Mouse (Mus musculus) kidney, adult 9 months (tissue): ENCODE results near the gene Gm10024.
"Not testable (repeated sequence)": the region's sequence is repeated elsewhere in the genome, so short reads cannot be mapped to it uniquely, and the experiment has no call there.

Source experiments
- DNase-seq: peaks from one replicate; pipeline ENCODE4 v3.0.0; 2022

The Gm10024 gene

DNA sequence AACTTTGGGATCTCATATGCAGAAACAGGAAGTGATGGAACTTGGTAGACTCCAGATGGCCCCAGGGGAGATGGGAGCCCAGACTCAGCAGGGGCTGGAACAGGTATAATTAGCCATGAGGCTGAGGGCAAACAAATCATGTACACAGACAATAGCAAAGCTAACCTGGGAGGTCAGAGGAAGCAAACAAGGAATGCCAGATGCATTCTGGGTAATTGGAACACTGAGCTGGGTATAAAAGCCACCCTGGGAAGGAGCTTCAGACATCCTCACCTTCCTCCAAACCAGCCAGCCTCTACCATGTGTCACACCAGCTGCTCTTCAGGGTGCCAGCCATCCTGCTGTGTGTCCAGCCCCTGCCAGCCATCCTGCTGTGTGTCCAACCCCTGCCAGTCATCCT, at the start of gene Gm10024:
Gene Gm10024, plus strand, starts transcription at position 301 of the 400 bp plus-strand sequence.
- not testable (repeated sequence) for DNase-seq

DNA sequence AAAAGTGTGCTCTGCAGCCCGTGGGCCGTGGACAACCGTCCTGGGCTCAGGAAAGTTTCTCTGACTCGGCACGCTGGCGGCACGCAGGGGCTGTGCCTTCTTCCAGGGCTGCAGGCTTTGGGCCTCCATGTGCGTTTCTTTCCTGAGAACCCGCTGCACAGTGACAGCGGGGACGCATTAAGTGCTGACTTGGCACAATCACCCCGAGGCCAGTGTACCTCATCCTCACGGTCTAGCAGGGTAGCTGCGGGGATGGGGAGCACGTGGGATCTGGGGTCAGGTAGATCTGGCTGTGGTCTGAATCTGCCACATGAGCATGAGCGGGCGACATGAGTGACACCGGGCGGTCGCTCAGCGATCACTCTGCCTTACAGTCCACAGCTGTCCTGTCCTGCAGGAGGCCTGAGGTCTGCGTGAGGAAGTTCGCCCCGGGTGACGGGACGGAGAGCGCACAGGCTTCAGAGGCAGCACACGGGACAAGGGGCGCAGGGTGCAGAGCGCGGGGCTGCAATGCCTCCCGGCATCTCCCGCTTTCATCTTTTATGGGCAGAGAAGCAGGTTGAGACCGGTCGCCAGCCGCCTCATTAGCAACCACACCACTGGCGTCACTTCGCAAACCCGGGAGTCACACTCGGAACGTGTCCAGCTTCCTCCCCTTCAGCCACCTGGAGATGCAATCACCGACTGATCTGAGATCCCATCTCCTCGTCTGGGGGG, 47.1 kb upstream of the Gm10024 start:
- no peak for DNase-seq

DNA sequence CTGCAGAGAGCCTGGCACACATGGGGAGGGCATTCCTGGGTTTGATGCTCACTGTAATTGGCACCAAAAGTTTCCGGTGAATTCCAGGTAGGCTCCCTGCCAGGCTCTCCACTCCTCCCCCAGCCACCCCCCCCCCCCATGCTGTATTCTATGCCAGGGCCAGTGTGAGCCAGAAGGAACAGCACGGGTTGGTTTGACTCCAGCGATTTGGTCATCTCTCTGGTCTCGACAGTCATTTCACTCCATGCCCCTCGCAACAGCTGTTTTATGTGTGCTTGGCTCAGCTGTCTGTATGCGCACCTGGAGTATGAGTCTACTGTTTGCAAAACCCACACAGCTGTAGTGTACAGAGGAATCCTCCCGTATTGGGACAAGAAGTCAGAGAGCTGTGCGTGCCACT, 44.9 kb upstream of the Gm10024 start:
- DNase-seq: no peak

DNA sequence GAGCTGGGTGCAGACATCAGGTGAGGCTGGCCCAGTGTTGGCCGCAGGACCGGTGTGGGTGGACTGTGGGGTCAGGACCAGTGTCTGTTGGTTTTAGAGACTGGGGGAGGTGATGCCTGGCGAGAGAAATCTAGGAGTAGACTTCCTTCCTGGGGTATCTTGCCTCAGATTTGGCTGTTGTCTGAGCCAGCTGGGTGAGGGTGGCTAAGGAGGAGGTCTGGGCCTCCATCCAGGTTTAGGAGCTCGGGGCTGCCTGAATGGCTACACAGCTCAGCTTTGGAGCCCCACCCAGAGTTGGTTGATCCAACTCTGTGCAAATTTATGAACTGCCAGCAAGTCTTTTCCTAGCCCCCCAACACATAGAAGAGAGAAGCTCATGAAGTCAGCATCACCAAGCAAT, 43.9 kb upstream of the Gm10024 start:
- DNase-seq: no peak

DNA sequence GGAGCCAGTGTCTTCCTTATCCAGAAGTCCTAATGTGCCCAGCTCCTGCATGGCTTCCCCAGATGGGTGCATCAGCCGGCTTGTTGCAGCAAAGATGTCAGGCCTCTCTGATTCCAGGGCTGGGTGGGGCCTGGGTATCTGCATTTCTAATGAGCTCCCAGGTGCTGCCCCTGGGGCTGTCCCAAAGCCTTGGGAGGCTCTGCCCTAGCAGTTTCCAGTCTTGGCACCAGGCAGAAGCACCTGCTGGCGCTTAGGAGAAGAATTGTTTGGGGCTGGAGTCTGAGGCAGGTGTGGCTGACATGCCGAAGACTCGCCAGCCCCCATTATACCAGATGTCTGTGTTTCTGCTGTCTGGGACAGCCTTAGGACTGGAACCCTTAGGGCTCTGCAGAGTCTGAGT, 40.5 kb upstream of the Gm10024 start:
- DNase-seq: no peak

DNA sequence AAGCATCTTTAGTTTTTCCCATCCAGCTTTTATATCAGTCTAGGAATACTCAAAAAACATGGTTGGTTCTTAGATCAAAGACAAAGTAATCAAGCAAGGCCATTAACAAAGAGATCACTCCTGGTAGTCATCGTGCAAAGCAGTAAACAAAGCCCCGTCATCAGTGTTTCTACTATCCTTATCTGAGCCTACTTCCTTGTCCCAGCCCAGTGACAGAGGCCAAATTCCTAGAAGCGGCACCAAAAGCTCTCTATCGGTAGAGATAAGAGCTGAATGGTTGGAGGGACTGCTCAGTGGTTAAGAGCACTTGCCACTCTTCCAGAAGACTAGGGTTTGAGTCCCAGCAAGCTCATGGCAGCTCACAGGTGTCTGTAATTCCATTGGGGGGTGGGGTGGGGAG, 39.7 kb upstream of the Gm10024 start:
- DNase-seq: no peak

DNA sequence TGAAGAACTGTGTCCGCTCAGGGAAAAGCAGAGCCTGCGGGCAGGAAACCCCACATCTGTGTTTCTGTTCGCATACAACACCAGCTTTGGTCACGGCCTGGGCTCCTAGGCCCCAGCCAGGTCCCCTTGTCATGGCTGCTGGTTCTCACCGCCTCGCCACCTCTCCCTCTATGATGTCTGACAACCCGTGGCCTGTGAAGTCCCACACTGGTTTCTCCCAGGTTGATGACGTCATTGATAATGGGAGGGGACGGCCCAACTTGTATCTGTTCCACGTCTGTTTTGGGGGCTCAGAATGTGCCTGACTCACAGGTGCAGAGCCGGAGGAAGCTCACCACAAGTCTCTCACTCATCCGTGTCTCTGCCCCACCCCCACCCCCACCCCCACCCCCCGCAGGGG, 37.5 kb upstream of the Gm10024 start:
- no peak for DNase-seq

DNA sequence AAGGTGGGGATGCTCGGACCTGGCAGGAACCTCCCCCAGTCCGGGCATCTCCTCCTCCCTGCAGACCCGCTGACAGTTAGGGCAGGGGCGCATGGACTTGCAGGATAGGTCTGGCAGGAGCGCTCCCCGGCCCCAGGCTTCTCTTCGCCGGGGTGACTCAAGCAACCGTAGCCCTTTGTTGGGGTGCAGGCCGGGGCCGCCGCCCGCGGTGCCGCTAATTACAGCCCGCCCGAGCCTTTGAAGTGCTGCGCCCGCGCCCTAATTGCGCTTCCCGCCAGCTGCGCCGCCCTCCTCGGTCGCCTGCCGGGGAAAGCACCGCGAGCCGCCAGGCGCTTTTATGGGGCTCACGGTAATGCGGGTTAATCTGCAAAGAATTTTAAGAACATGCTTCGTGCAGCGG, 33.7 kb upstream of the Gm10024 start:
- DNase-seq: no peak

DNA sequence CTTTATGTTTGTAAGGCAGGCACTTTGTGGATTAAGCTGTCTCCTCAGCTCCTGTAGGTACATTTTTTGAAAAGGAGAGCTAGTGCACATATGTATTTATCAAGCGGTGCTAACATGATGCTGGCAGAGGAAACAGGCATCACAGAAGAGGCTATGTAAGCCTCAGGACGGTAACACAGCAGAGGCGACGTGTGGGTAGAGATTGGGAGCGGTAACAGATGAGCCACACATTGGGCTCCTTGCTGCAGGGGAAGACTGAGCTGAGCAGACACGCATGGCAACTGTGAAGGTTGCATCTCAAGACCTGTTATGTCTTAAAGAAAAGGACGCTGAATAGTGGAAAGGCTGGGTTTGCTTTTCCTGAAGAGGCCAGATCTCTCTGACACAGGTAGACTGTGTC, 28.3 kb upstream of the Gm10024 start:
- DNase-seq: no peak

DNA sequence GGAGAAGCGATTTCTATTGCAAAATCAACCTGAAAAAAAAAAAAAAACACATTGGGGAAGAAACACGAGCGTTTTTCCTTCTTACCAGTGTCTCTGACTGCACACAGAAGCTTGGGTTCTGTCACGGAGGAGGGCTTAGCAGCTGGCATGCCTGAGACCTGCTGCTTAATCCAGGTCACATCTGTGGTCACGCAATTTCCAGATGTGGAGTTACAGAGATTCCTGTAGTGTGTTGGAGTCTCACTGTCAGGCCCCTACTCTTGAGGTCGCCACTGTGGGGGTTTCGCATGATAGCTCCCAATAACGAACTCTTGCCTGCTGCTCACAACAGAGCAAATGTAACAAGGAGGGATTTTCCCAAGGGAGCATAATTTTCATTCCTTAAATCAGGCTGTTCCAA, 27.1 kb upstream of the Gm10024 start:
- DNase-seq: no peak

DNA sequence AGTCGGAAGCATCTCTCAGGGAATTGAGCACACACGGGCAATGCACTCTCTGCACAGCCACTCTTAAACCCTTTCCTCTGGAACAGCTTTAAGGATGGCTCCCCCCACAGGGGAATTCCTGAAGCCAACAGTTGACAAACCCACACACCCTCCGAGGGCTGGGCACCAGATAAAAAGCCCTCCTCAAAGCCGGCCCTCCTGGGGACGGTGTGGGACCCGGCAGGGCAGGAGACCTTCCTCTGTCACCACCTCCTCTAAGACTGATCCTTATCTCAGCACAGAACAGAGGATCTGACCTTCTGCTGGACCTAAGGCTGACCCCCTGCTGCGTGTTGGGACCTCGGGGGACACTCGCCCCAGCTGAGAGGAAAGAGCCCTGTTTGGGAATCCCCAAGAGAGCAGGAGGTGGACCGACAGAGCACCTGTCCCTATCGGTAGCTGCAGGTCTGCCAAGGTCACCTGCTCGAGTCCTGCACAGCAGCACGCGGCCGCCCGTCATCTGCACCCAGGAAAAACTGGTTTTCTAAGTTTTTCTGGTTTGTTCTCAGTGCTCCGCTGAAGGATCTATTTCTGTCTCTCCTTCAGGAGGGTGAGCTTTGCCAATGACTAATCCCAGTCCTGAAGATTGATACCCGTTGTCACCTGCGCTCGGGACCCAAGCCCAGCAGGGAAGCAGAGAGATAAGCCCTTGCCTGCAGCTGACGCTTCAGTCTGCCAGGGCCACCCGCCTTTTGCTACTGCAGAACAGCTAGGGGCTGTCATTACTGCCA, 25.2 kb upstream of the Gm10024 start, which contains the start of gene Tspear:
Gene Tspear, plus strand, starts transcription at position 675 of the 770 bp plus-strand sequence.
- no peak for DNase-seq

DNA sequence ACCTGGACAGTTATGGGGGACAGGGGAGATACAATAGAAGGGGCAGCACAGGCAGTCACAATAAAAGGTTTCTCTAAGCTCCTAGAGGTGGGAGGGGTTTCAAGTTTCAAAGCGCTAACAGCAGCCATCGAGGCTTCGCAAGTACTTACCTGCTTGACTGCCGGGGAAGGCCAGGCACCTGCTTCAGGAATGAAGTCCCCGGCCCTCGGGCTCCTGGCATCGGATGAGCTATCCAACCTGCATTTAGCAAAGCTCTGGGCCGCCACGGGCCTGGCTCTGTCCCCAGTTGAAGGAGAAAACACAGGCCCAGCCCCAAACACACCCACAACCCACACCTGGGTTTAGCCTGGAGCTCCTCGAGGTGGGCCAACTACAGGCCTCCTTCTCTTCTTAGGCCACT, 24.2 kb upstream of the Gm10024 start:
- no peak for DNase-seq

DNA sequence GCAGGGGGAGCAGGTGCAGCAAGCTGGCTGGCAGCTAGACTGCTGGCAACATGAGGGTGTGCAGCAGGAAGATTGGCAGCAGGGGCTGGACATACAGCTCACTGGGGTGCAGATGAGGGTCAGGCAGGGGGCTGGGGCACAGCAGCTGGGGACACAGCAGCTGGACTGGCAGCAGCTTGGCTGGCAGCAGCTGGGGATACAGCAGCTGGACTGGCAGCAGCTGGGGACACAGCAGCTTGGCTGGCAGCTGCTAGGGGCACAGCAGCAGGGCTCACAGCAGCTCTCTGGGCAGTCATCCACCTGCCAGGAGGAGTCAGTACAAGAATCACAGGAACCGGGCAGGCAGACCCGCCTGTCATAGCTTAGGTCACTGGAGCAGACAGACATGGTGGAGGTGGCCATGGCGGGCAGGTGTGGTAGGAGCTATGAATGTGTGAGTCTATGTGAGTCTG, 20.9 kb upstream of the Gm10024 start, which contains the start of gene Gm19402:
Gene Gm19402, minus strand, starts transcription at position 402 of the 452 bp plus-strand sequence.
- DNase-seq: not testable (repeated sequence)

DNA sequence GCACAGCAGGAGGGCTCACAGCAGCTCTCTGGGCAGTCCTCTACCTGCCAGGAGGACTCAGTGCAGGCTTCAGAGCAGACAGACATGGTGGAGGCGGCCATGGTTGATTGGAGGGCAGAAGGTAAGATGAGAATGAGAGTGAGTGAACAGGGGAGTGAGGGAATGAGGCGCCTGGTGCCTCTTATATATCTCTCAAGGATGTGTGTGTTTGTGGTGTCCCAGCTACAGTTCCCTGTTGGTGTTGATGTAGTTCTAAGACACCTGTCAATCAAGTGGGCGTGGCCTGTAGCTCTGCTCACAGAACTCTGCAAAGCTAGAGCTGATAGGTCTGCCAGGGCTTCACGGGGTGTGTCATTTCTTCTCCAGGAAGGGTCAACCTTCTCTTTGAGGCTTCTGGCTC, 14.1 kb upstream of the Gm10024 start, which contains the start of gene Gm9508:
Gene Gm9508, minus strand, starts transcription at position 101 of the 400 bp plus-strand sequence.
- no peak for DNase-seq

DNA sequence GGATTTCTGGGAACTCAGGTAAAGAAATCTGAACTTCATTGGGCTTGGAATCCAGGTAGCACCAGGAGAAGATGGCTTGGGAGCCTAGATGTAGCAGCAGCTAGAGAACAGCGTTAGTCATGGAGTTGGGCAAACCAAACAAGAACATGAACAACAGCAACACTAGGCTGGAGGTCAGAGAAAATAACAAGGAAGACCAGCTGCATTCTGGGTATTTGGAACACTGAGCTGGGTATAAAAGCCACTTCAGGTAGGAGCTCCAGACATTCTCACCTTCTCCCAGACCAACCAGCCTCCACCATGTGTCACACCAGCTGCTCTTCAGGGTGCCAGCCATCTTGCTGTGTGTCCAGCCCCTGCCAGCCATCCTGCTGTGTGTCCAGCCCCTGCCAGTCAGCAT, 4.9 kb upstream of the Gm10024 start, which contains the start of gene Gm10272:
Gene Gm10272, plus strand, starts transcription at position 301 of the 400 bp plus-strand sequence.
- no peak for DNase-seq

DNA sequence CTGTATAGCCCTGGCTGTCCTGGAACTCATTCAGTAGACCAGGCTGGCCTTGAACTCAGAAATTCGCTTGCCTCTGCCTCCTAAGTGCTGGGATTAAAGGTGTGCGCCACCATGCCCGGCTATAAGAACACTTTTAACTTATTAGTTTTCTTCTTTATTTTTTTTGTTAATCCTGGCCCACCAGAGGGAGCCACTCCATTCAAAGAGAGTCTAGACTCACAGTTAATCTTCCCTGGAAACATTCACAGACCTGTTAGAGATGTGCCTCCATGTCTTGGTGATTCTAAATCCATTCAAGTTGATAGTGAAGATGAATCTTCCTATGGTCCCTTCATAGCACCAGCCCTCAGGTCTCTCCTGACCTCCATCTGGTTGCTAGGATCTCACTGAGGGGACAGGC, 1.4 kb upstream of the Gm10024 start:
- DNase-seq: no peak

DNA sequence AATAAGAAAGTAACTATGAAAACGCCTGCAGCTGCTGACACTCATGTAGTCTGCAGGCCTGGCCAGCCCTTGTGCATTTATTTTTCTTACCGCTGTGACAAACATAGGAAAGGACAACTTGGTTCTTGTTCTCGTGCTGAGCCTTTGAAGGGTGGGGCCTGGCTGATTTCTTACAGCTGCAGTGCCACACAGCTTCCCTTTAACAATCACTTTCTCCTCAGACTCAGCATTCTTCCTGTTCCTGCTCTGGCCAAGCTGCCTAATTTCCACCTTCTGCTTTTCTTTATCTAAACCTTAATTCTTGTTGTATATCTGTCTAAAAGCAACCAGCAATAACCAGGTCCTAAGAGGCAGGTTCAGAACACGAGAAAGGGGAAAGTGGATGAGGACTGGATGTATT, 2.5 kb downstream of the Gm10024 start:
- DNase-seq: no peak

DNA sequence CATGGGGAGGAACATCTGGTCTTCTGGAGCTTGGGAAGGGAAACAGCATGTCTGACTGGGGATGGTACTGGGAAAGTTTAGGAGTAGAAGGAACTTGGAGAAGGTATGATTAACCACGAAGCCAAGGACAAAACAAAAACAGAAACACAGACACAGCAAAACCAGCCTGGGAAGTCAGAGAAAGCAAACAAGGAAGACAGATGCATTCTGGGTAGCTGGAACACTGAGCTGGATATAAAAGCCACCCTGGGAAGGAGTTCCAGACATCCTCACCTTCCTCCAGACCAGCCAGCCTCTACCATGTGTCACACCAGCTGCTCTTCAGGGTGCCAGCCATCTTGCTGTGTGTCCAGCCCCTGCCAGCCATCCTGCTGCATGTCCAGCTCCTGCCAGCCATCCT, 4.2 kb downstream of the Gm10024 start, which contains the start of gene Gm10142:
Gene Gm10142, plus strand, starts transcription at position 301 of the 400 bp plus-strand sequence.
- DNase-seq: no peak

DNA sequence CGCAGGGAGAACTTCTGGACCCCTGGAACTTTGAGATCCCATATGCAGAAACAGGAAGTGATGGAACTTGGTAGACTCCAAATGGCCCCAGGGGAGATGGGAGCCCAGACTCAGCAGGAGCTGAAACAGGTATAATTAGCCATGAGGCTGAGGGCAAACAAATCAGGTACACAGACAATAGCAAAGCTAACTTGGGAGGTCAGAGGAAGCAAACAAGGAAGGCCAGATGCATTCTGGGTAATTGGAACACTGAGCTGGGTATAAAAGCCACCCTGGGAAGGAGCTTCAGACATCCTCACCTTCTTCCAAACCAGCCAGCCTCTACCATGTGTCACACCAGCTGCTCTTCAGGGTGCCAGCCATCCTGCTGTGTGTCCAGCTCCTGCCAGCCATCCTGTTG, 9.0 kb downstream of the Gm10024 start, which contains the start of gene Krtap12-1:
Gene Krtap12-1, plus strand, starts transcription at position 301 of the 400 bp plus-strand sequence.
- DNase-seq: not testable (repeated sequence)

DNA sequence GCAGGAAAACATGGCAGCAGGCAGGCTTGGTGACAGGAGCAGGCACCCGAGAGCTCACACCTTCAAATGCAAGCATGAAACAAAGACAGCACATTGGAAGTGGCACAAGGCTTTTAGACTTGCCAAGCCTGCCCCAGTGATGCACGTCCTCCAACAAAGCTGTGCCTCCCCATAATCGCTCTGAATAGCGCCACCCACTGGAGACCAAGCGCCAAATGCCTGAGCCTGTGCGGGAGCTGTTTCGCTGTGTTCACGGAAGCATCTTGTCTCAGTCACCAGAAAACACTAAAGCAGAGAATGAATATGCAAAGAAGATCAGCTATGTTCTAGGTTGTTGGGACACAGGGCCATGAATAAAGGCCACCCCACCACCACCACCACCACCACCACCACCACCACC, 13.6 kb downstream of the Gm10024 start:
- DNase-seq: no peak

DNA sequence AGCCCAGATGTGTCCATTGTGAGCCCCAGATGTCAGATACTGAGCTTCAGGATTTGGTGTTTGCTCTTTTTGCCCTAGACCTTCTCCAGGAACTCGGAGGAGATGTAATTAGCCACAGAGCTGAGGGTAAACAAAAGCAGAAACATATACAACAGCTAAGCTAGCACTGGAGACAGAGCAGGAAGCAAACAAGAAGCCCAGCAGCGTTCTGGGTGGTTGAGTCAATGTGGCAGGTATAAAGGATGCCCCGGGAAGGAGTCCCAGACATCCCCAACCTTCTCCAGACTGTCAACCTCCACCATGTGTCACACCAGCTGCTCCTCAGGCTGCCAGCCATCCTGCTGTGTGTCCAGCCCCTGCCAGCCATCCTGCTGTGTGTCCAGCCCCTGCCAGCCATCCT, 14.9 kb downstream of the Gm10024 start, which contains the start of gene Gm10100:
Gene Gm10100, plus strand, starts transcription at position 301 of the 400 bp plus-strand sequence.
- DNase-seq: no peak

DNA sequence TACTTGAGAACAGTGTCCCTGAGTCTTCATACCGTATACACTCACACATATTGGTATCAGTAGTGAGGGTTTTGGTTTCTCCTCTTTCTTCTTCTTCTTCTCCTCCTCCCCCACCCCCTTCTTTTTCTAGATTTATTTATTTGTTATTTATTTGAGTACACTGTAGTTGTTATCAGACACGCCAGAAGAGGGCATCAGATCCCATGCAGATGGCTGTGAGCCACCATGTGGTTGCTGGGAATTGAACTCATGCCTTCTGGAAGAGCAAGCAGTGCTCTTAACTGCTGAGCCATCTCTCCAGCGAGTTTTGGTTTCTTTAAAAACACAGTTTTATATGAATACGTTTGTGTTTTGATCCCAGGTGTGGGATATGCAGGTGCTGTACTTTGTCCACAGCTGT, 17.0 kb downstream of the Gm10024 start:
- peak; percentile 8 for DNase-seq

DNA sequence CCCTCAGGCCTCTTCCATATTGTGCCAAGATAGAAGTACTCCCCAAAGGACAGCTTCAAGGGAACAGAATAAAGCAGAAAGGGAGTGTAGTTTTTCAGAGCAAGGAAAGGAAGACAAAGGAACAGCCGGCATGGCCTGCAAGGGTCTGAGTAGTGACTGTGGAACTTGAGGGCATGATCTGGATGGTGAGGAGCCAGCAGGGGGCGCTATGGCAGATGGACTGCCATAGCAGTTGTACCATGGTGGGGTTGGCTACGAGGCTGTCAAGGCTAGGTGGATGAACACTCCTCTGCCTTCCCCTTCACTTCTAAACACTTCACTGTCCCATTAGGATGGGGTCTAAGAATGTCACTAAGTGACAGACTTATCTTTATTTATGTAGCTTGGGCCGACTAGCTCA, 18.0 kb downstream of the Gm10024 start:
- peak; percentile 6 for DNase-seq

DNA sequence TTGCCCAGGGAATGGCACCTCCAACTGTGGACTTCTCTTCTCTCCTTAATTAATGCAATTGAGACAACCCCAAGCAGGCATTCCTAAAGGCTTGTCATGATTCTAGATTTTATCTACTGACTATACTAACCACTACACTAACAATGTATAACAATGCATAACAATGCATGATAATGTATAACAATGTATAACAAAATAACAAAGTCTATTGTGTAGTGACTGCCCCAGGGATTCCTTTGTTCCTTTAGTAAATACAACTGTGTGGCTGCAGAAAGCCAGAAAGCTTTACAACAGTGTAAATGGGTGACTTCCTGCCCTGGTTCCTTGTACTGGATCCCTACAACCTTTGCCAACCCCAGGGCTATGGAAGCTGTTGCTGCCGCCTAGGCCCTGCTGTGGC, 24.7 kb downstream of the Gm10024 start:
- no peak for DNase-seq
